Mouse (Mus musculus) megakaryocyte, adult 5-6 weeks (primary cell): ENCODE measurements around the gene Olfr65. TPM values are rescaled to one million over a fixed set of nuclear protein-coding genes. Genes with fewer than 3 reads are reported as not detected.

Source experiments
- total RNA-seq, 2 experiments: library from RNA; stranded (forward) in 1 of 2; stranded (reverse) in 1 of 2; fragments of 153-499, 151-499 nt in 1 of 2; fragments of 221-1000, 200-1000 nt in 1 of 2; gene quantifications; 2 replicates each; pipeline versions ENCODE4 v1.2.3 to v1.2.4; 2015 to 2017

The Olfr65 gene
- total RNA-seq, 2 experiments from 2014 or later: not detected

Other genes with a start within 250 kb of the Olfr65 start
Only the 30 nearest of the 34 such genes appear.
- gene Olfr624, start 232.3 kb upstream of the Olfr65 start, total RNA-seq (2015): 0.05 TPM in 1 of 2 replicates, not detected in the other
- gene Olfr624, start 232.3 kb upstream of the Olfr65 start, total RNA-seq (2017): 0.15 TPM in 1 of 2 replicates, not detected in the other
- gene Olfr625-ps1, start 220.8 kb upstream of the Olfr65 start, total RNA-seq (2015): not detected in 2 replicates
- not detected in 2 replicates for gene Olfr625-ps1, start 220.8 kb upstream of the Olfr65 start, total RNA-seq (2017)
- not detected in 2 replicates for gene Olfr243, start 188.8 kb upstream of the Olfr65 start, total RNA-seq (2015)
- gene Olfr243, start 188.8 kb upstream of the Olfr65 start, total RNA-seq (2017): not detected in 2 replicates
- gene Olfr628, start 173.1 kb upstream of the Olfr65 start, total RNA-seq (2015): not detected in 2 replicates
- not detected in 2 replicates for gene Olfr628, start 173.1 kb upstream of the Olfr65 start, total RNA-seq (2017)
- gene Olfr629, start 158.5 kb upstream of the Olfr65 start, total RNA-seq (2015): not detected in 2 replicates
- gene Olfr629, start 158.5 kb upstream of the Olfr65 start, total RNA-seq (2017): not detected in 2 replicates
- gene Olfr630, start 146.2 kb upstream of the Olfr65 start, total RNA-seq (2015): not detected in 2 replicates
- gene Olfr630, start 146.2 kb upstream of the Olfr65 start, total RNA-seq (2017): not detected in 2 replicates
- not detected in 2 replicates for gene Olfr69, start 131.9 kb upstream of the Olfr65 start, total RNA-seq (2015)
- gene Olfr69, start 131.9 kb upstream of the Olfr65 start, total RNA-seq (2017): not detected in 2 replicates
- not detected in 2 replicates for gene Olfr68, start 123.8 kb upstream of the Olfr65 start, total RNA-seq (2015)
- not detected in 2 replicates for gene Olfr68, start 123.8 kb upstream of the Olfr65 start, total RNA-seq (2017)
- gene Olfr67, start 111.7 kb upstream of the Olfr65 start, total RNA-seq (2015): not detected in 2 replicates
- not detected in 2 replicates for gene Olfr67, start 111.7 kb upstream of the Olfr65 start, total RNA-seq (2017)
- gene Hbb-bt, start 89.5 kb upstream of the Olfr65 start, total RNA-seq (2015): 43.0 and 130 TPM in 2 replicates
- gene Hbb-bt, start 89.5 kb upstream of the Olfr65 start, total RNA-seq (2017): 14.3 and 23.0 TPM in 2 replicates
- 106 and 274 TPM in 2 replicates for gene Hbb-bs, start 75.4 kb upstream of the Olfr65 start, total RNA-seq (2015)
- 71.1 and 121 TPM in 2 replicates for gene Hbb-bs, start 75.4 kb upstream of the Olfr65 start, total RNA-seq (2017)
- gene Hbb-bh2, start 63.0 kb upstream of the Olfr65 start, total RNA-seq (2015): not detected in 2 replicates
- not detected in 2 replicates for gene Hbb-bh2, start 63.0 kb upstream of the Olfr65 start, total RNA-seq (2017)
- not detected in 2 replicates for gene Hbb-bh1, start 60.3 kb upstream of the Olfr65 start, total RNA-seq (2015)
- not detected in 2 replicates for gene Hbb-bh1, start 60.3 kb upstream of the Olfr65 start, total RNA-seq (2017)
- gene Hbb-y, start 50.3 kb upstream of the Olfr65 start, total RNA-seq (2015): not detected in 2 replicates
- gene Hbb-y, start 50.3 kb upstream of the Olfr65 start, total RNA-seq (2017): not detected in 2 replicates
- gene Olfr66, start 17.2 kb upstream of the Olfr65 start, total RNA-seq (2015): not detected in 2 replicates
- gene Olfr66, start 17.2 kb upstream of the Olfr65 start, total RNA-seq (2017): not detected in 2 replicates
- not detected in 2 replicates for gene Olfr64, start 9.0 kb upstream of the Olfr65 start, total RNA-seq (2015)
- gene Olfr64, start 9.0 kb upstream of the Olfr65 start, total RNA-seq (2017): not detected in 2 replicates
- gene Olfr631, start 25.3 kb downstream of the Olfr65 start, total RNA-seq (2015): not detected in 2 replicates
- gene Olfr631, start 25.3 kb downstream of the Olfr65 start, total RNA-seq (2017): not detected in 2 replicates
- not detected in 2 replicates for gene Olfr632, start 30.9 kb downstream of the Olfr65 start, total RNA-seq (2015)
- not detected in 2 replicates for gene Olfr632, start 30.9 kb downstream of the Olfr65 start, total RNA-seq (2017)
- not detected in 2 replicates for gene Olfr633, start 41.0 kb downstream of the Olfr65 start, total RNA-seq (2015)
- not detected in 2 replicates for gene Olfr633, start 41.0 kb downstream of the Olfr65 start, total RNA-seq (2017)
- not detected in 2 replicates for gene Olfr635, start 67.7 kb downstream of the Olfr65 start, total RNA-seq (2015)
- gene Olfr635, start 67.7 kb downstream of the Olfr65 start, total RNA-seq (2017): not detected in 2 replicates
- not detected in 2 replicates for gene Olfr638, start 95.3 kb downstream of the Olfr65 start, total RNA-seq (2015)
- not detected in 2 replicates for gene Olfr638, start 95.3 kb downstream of the Olfr65 start, total RNA-seq (2017)
- not detected in 2 replicates for gene Olfr639, start 113.8 kb downstream of the Olfr65 start, total RNA-seq (2015)
- gene Olfr639, start 113.8 kb downstream of the Olfr65 start, total RNA-seq (2017): not detected in 2 replicates
- not detected in 2 replicates for gene Olfr640, start 122.1 kb downstream of the Olfr65 start, total RNA-seq (2015)
- gene Olfr640, start 122.1 kb downstream of the Olfr65 start, total RNA-seq (2017): not detected in 2 replicates
- gene Olfr641, start 132.0 kb downstream of the Olfr65 start, total RNA-seq (2015): not detected in 2 replicates
- gene Olfr641, start 132.0 kb downstream of the Olfr65 start, total RNA-seq (2017): not detected in 2 replicates
- not detected in 2 replicates for gene Olfr642, start 149.2 kb downstream of the Olfr65 start, total RNA-seq (2015)
- gene Olfr642, start 149.2 kb downstream of the Olfr65 start, total RNA-seq (2017): not detected in 2 replicates
- gene 4930516K23Rik, start 158.0 kb downstream of the Olfr65 start, total RNA-seq (2015): not detected in 2 replicates
- 0.55 TPM in 1 of 2 replicates, not detected in the other for gene 4930516K23Rik, start 158.0 kb downstream of the Olfr65 start, total RNA-seq (2017)
- gene Olfr644, start 168.4 kb downstream of the Olfr65 start, total RNA-seq (2015): not detected in 2 replicates
- not detected in 2 replicates for gene Olfr644, start 168.4 kb downstream of the Olfr65 start, total RNA-seq (2017)
- not detected in 2 replicates for gene Olfr645, start 182.0 kb downstream of the Olfr65 start, total RNA-seq (2015)
- gene Olfr645, start 182.0 kb downstream of the Olfr65 start, total RNA-seq (2017): not detected in 2 replicates
- gene Olfr646, start 201.4 kb downstream of the Olfr65 start, total RNA-seq (2015): not detected in 2 replicates
- not detected in 2 replicates for gene Olfr646, start 201.4 kb downstream of the Olfr65 start, total RNA-seq (2017)
- gene Ubqln5, start 226.3 kb downstream of the Olfr65 start, total RNA-seq (2015): not detected in 2 replicates
- not detected in 2 replicates for gene Ubqln5, start 226.3 kb downstream of the Olfr65 start, total RNA-seq (2017)